Mouse (Mus musculus): ENCODE data around the gene Ppp2r2c. TPM values are rescaled to one million over a fixed set of nuclear protein-coding genes. Genes with fewer than 3 reads are reported as not detected.

Ppp2r2c gene
- 100 to 1,000 TPM; 380 to 391 TPM for total RNA-seq (2021)

- intact Hi-C loops (cut with DNase I): loop anchor here (5.0 kb wide), 1 partner anchor 59 kb away; no protein-coding TSS in a partner anchor
- peak in 1 of 2 experiments; percentile 62 for DNase-seq (ENCODE audit: extremely low spot score in 1 of 2, low spot score in 2 of 2)
Measured at GRCm38 (mm10) chr5:36868266-36869090, at the start of gene Ppp2r2c. Gene Ppp2r2c, plus strand, starts transcription at chr5:36868513.

- intact Hi-C loops (cut with DNase I): no loop called here
- peak in 1 of 2 experiments; percentile 16 for DNase-seq (ENCODE audit: extremely low spot score in 1 of 2, low spot score in 2 of 2)
Measured at GRCm38 (mm10) chr5:36819742-36820141, 48.6 kb upstream of the Ppp2r2c start.

- intact Hi-C loops (cut with DNase I): no loop called here
- DNase-seq (ENCODE audit: extremely low spot score in 1 of 2, low spot score in 2 of 2): peak; percentile 38 to 67
Measured at GRCm38 (mm10) chr5:36820142-36820541, 48.2 kb upstream of the Ppp2r2c start.

GRCm38 (mm10) chr5:36822907-36823306 lies 45.4 kb upstream of the Ppp2r2c start:
- intact Hi-C loops (cut with DNase I): no loop called here
- DNase-seq (ENCODE audit: extremely low spot score in 1 of 2, low spot score in 2 of 2): no peak

- intact Hi-C loops (cut with DNase I): no loop called here
- no peak for DNase-seq (ENCODE audit: extremely low spot score in 1 of 2, low spot score in 2 of 2)
Measured at GRCm38 (mm10) chr5:36829098-36829497, 39.2 kb upstream of the Ppp2r2c start.

- intact Hi-C loops (cut with DNase I): loop anchor here (10.0 kb wide), 1 partner anchor 275 kb away; no protein-coding TSS in a partner anchor
- DNase-seq (ENCODE audit: extremely low spot score in 1 of 2, low spot score in 2 of 2): peak; percentile 78 to 93
Measured at GRCm38 (mm10) chr5:36829913-36830879, 38.1 kb upstream of the Ppp2r2c start, which contains the start of gene Man2b2. Gene Man2b2, minus strand, starts transcription at chr5:36830653.

- intact Hi-C loops (cut with DNase I): loop anchor here (10.0 kb wide), 1 partner anchor 274 kb away; no protein-coding TSS in a partner anchor
- DNase-seq (ENCODE audit: extremely low spot score in 1 of 2, low spot score in 2 of 2): peak in 1 of 2 experiments; percentile 30
Measured at GRCm38 (mm10) chr5:36831272-36831671, 37.0 kb upstream of the Ppp2r2c start.

GRCm38 (mm10) chr5:36835933-36836332 lies 32.4 kb upstream of the Ppp2r2c start:
- intact Hi-C loops (cut with DNase I): loop anchor here (5.0 to 10.0 kb wide), 4 partner anchors 86 to 269 kb away; no protein-coding TSS in a partner anchor
- DNase-seq (ENCODE audit: extremely low spot score in 1 of 2, low spot score in 2 of 2): peak; percentile 80 to 82

GRCm38 (mm10) chr5:36839032-36839431 lies 29.3 kb upstream of the Ppp2r2c start:
- intact Hi-C loops (cut with DNase I): loop anchor here (5.0 to 10.0 kb wide), 4 partner anchors 83 to 266 kb away; no protein-coding TSS in a partner anchor
- peak; percentile 67 to 68 for DNase-seq (ENCODE audit: extremely low spot score in 1 of 2, low spot score in 2 of 2)

- intact Hi-C loops (cut with DNase I): loop anchor here (5.0 to 10.0 kb wide), 4 partner anchors 83 to 265 kb away; no protein-coding TSS in a partner anchor
- no peak for DNase-seq (ENCODE audit: extremely low spot score in 1 of 2, low spot score in 2 of 2)
Measured at GRCm38 (mm10) chr5:36839602-36840001, 28.7 kb upstream of the Ppp2r2c start.

- intact Hi-C loops (cut with DNase I): no loop called here
- no peak for DNase-seq (ENCODE audit: extremely low spot score in 1 of 2, low spot score in 2 of 2)
Measured at GRCm38 (mm10) chr5:36840092-36840491, 28.2 kb upstream of the Ppp2r2c start.

- intact Hi-C loops (cut with DNase I): no loop called here
Measured at GRCm38 (mm10) chr5:36841701-36842100, 26.6 kb upstream of the Ppp2r2c start.

GRCm38 (mm10) chr5:36844490-36844889 lies 23.8 kb upstream of the Ppp2r2c start:
- intact Hi-C loops (cut with DNase I): loop anchor here (2.0 kb wide), 1 partner anchor 22 kb away; no protein-coding TSS in a partner anchor

More at GRCm38 (mm10) chr5:36841701-36842100, 26.6 kb upstream of the Ppp2r2c start:
- DNase-seq (ENCODE audit: extremely low spot score in 1 of 2, low spot score in 2 of 2): no peak

GRCm38 (mm10) chr5:36851572-36851971 lies 16.7 kb upstream of the Ppp2r2c start:
- intact Hi-C loops (cut with DNase I): no loop called here
- no peak for DNase-seq (ENCODE audit: extremely low spot score in 1 of 2, low spot score in 2 of 2)

More at GRCm38 (mm10) chr5:36844490-36844889, 23.8 kb upstream of the Ppp2r2c start:
- no peak for DNase-seq (ENCODE audit: extremely low spot score in 1 of 2, low spot score in 2 of 2)

- DNase-seq (ENCODE audit: extremely low spot score in 1 of 2, low spot score in 2 of 2): no peak
- intact Hi-C loops (cut with DNase I): no loop called here
Measured at GRCm38 (mm10) chr5:36855180-36855579, 13.1 kb upstream of the Ppp2r2c start.

GRCm38 (mm10) chr5:36856529-36856928 lies 11.8 kb upstream of the Ppp2r2c start:
- intact Hi-C loops (cut with DNase I): no loop called here
- no peak for DNase-seq (ENCODE audit: extremely low spot score in 1 of 2, low spot score in 2 of 2)

- no peak for DNase-seq (ENCODE audit: extremely low spot score in 1 of 2, low spot score in 2 of 2)
- intact Hi-C loops (cut with DNase I): no loop called here
Measured at GRCm38 (mm10) chr5:36857546-36857945, 10.8 kb upstream of the Ppp2r2c start.

- intact Hi-C loops (cut with DNase I): no loop called here
- no peak for DNase-seq (ENCODE audit: extremely low spot score in 1 of 2, low spot score in 2 of 2)
Measured at GRCm38 (mm10) chr5:36861084-36861483, 7.2 kb upstream of the Ppp2r2c start.

Data from left cerebral cortex, postnatal 10 days (tissue).